Mouse (Mus musculus) MEL (cell line): Measurements from ENCODE around the gene Akt1s1. TPM values are rescaled to one million over a fixed set of nuclear protein-coding genes. Genes with fewer than 3 reads are reported as not detected.
A peak's percentile ranks its signal among the peaks of the same experiment; 100 is the strongest.

Experiments used
- DNase-seq: peaks from one replicate; pipeline ENCODE4 v3.0.0; 2011; ENCODE audit warnings: low read depth, low spot score
- H3K27ac ChIP-seq: 2 replicates; pipeline ENCODE4 v1.5.1; 2012; ENCODE audit warnings: low read depth, mild to moderate bottlenecking, control low read depth, low read length, moderate library complexity; ENCODE audit not compliant: control insufficient read depth
- H3K27me3 ChIP-seq, 2 experiments: fragments of 150-350 bp in 1 of 2; sonication (generic) in 1 of 2; 2 replicates each; pipeline ENCODE4 v1.6.1; 2012; ENCODE audit warnings: low read length in 2 of 2, mild to moderate bottlenecking in 2 of 2, improper control_type of control experiment in 1 of 2, moderate library complexity in 1 of 2; ENCODE audit not compliant: insufficient read depth in 2 of 2, control insufficient read depth in 1 of 2
- H3K36me3 ChIP-seq, 2 experiments: 2 replicates each; pipeline ENCODE4 v1.6.1; 2012 to 2014; ENCODE audit warnings: low read length in 2 of 2, improper control_type of control experiment in 1 of 2, inconsistent platforms in 1 of 2, mild to moderate bottlenecking in 1 of 2; ENCODE audit not compliant: insufficient read depth in 2 of 2, control insufficient read depth in 1 of 2
- H3K4me1 ChIP-seq, 2 experiments: fragments of 150-350 bp in 1 of 2; sonication (generic) in 1 of 2; 2 replicates each; pipeline ENCODE4 v1.6.1; 2012; ENCODE audit warnings: low read length in 2 of 2, improper control_type of control experiment in 1 of 2, mild to moderate bottlenecking in 1 of 2; ENCODE audit not compliant: insufficient read depth in 2 of 2, control insufficient read depth in 1 of 2
- H3K4me3 ChIP-seq, 2 experiments: fragments of 150-350 bp in 1 of 2; sonication (generic) in 1 of 2; 2 replicates each; pipeline ENCODE4 v1.5.1; 2012; ENCODE audit warnings: low read depth in 2 of 2, low read length in 2 of 2, mild to moderate bottlenecking in 2 of 2, moderate library complexity in 2 of 2, control low read depth in 1 of 2, improper control_type of control experiment in 1 of 2; ENCODE audit not compliant: control insufficient read depth in 1 of 2, insufficient read depth in 1 of 2
- H3K79me2 ChIP-seq: 2 replicates; pipeline ENCODE4 v1.6.1; 2012; ENCODE audit warnings: mild to moderate bottlenecking, low read length, moderate library complexity; ENCODE audit not compliant: control insufficient read depth, poor library complexity, insufficient read depth
- H3K9ac ChIP-seq: 2 replicates; pipeline ENCODE4 v1.6.1; 2012; ENCODE audit warnings: low read depth, mild to moderate bottlenecking, control low read depth, low read length, moderate library complexity; ENCODE audit not compliant: control insufficient read depth, poor library complexity, severe bottlenecking
- H3K9me3 ChIP-seq: fragments of 150-350 bp; sonication (generic); replicated peaks from 2 replicates; pipeline ENCODE4 v1.6.1; 2012; ENCODE audit warnings: mild to moderate bottlenecking, low read length, improper control_type of control experiment, moderate library complexity; ENCODE audit not compliant: insufficient read depth
- BHLHE40 ChIP-seq: IDR thresholded peaks from 2 replicates; pipeline ENCODE4 v1.6.1; 2012; ENCODE audit warnings: low read depth, mild to moderate bottlenecking, inconsistent platforms, low read length, improper control_type of control experiment, borderline replicate concordance
- CHD1 ChIP-seq: IDR thresholded peaks from 2 replicates; pipeline ENCODE4 v1.6.1; 2012; ENCODE audit warnings: low read depth, mild to moderate bottlenecking, inconsistent platforms, low read length, improper control_type of control experiment
- CHD2 ChIP-seq: IDR thresholded peaks from 2 replicates; pipeline ENCODE4 v1.6.1; 2011; ENCODE audit warnings: low read length, improper control_type of control experiment
- E2F4 ChIP-seq: IDR thresholded peaks from 2 replicates; pipeline ENCODE4 v1.6.1; 2011; ENCODE audit warnings: low read depth, low read length, improper control_type of control experiment, borderline replicate concordance
- EP300 ChIP-seq, 2 experiments: IDR thresholded peaks; 2 replicates each; pipeline ENCODE4 v1.6.1; 2011; ENCODE audit warnings: improper control_type of control experiment in 2 of 2, low read length in 2 of 2, low read depth in 1 of 2, mild to moderate bottlenecking in 1 of 2
- ETS1 ChIP-seq: IDR thresholded peaks from 2 replicates; pipeline ENCODE4 v1.6.1; 2012; ENCODE audit warnings: low read depth, mild to moderate bottlenecking, inconsistent platforms, low read length, improper control_type of control experiment, moderate library complexity
- GATA1 ChIP-seq: IDR thresholded peaks from 2 replicates; pipeline ENCODE4 v1.6.1; 2011; ENCODE audit warnings: low read depth, low read length, improper control_type of control experiment
- HCFC1 ChIP-seq: IDR thresholded peaks from 2 replicates; pipeline ENCODE4 v1.6.1; 2012; ENCODE audit warnings: low read depth, mild to moderate bottlenecking, inconsistent platforms, low read length, improper control_type of control experiment, moderate library complexity
- MAX ChIP-seq: IDR thresholded peaks from 2 replicates; pipeline ENCODE4 v1.6.1; 2011; ENCODE audit warnings: low read length, improper control_type of control experiment
- MAZ ChIP-seq: IDR thresholded peaks from 2 replicates; pipeline ENCODE4 v1.6.1; 2012; ENCODE audit warnings: low read depth, mild to moderate bottlenecking, inconsistent platforms, low read length, improper control_type of control experiment
- MXI1 ChIP-seq: IDR thresholded peaks from 2 replicates; pipeline ENCODE4 v1.6.1; 2011; ENCODE audit warnings: mild to moderate bottlenecking, low read depth, low read length, improper control_type of control experiment
- NRF1 ChIP-seq: IDR thresholded peaks from 2 replicates; pipeline ENCODE4 v1.6.1; 2014; ENCODE audit warnings: low read depth, mild to moderate bottlenecking, inconsistent platforms, low read length, improper control_type of control experiment, moderate library complexity; ENCODE audit not compliant: poor library complexity, insufficient read depth, severe bottlenecking
- POLR2AphosphoS2 ChIP-seq: IDR thresholded peaks from 2 replicates; pipeline ENCODE4 v1.6.1; 2011; ENCODE audit warnings: low read length, improper control_type of control experiment
- RAD21 ChIP-seq: IDR thresholded peaks from 2 replicates; pipeline ENCODE4 v1.6.1; 2011; ENCODE audit warnings: mild to moderate bottlenecking, low read depth, low read length, improper control_type of control experiment
- RCOR1 ChIP-seq: IDR thresholded peaks from 2 replicates; pipeline ENCODE4 v1.6.1; 2012; ENCODE audit warnings: low read depth, mild to moderate bottlenecking, inconsistent platforms, low read length, improper control_type of control experiment
- SIN3A ChIP-seq: IDR thresholded peaks from 2 replicates; pipeline ENCODE4 v1.6.1; 2012; ENCODE audit warnings: low read length, improper control_type of control experiment, inconsistent platforms
- SMC3 ChIP-seq: IDR thresholded peaks from 2 replicates; pipeline ENCODE4 v1.6.1; 2011; ENCODE audit warnings: low read depth, low read length, improper control_type of control experiment
- TBP ChIP-seq: IDR thresholded peaks from 2 replicates; pipeline ENCODE4 v1.8.0; 2011; ENCODE audit warnings: low read depth, low read length, improper control_type of control experiment
- UBTF ChIP-seq: IDR thresholded peaks from 2 replicates; pipeline ENCODE4 v1.6.1; 2012; ENCODE audit warnings: low read depth, mild to moderate bottlenecking, inconsistent platforms, low read length, improper control_type of control experiment, moderate library complexity, borderline replicate concordance; ENCODE audit not compliant: insufficient read depth
- USF2 ChIP-seq, 2 experiments: IDR thresholded peaks; 2 replicates each; pipeline ENCODE4 v1.6.1; 2011 to 2012; ENCODE audit warnings: improper control_type of control experiment in 2 of 2, low read length in 2 of 2, borderline replicate concordance in 1 of 2, inconsistent platforms in 1 of 2, low read depth in 1 of 2, mild to moderate bottlenecking in 1 of 2; ENCODE audit not compliant: insufficient read depth in 1 of 2
- ZC3H11A ChIP-seq: IDR thresholded peaks from 2 replicates; pipeline ENCODE4 v1.6.1; 2012; ENCODE audit warnings: low read depth, mild to moderate bottlenecking, inconsistent platforms, low read length, improper control_type of control experiment
- ZMIZ1 ChIP-seq: IDR thresholded peaks from 2 replicates; pipeline ENCODE4 v1.6.1; 2012; ENCODE audit warnings: low read depth, mild to moderate bottlenecking, inconsistent platforms, low read length, improper control_type of control experiment, moderate library complexity
- polyA plus RNA-seq, 2 experiments: library from polyadenylated mRNA; stranded (reverse) in 1 of 2; unstranded in 1 of 2; fragments of >175 nt in 1 of 2; fragments of >200 nt in 1 of 2; gene quantifications; 2 replicates each; pipeline versions ENCODE4 v1.2.1 to v1.2.4; 2012; ENCODE audit warnings: low replicate concordance in 2 of 2, low read depth in 1 of 2; ENCODE audit not compliant: insufficient read length in 2 of 2, insufficient read depth in 1 of 2, missing spikeins in 1 of 2
- total RNA-seq: library from RNA; depleted of rRNA; stranded (reverse); fragments of 300-350 nt; gene quantifications from 2 replicates; pipeline ENCODE4 v1.2.3, GENCODE M21; 2012

Gene Akt1s1
- total and polyA plus RNA-seq, 3 experiments: 37.3 to 71.8 TPM; not detected in 1

- TF ChIP-seq HCFC1 (no peak), EP300 (IDR thresholded peaks at IDR 0.05; ENCODE audit: low read depth in 1 of 2, low read length in 2 of 2) (no peak)
Measured at GRCm38 (mm10) chr7:44826771-44827170, 22.0 kb upstream of the Akt1s1 start (continued).

- H3K79me2 ChIP-seq: peaks cover 66% of the 10 kb centered on the region
- no peak overlapping the region for H3K4me3 ChIP-seq
- H3K27me3 ChIP-seq: no peaks in the 10 kb centered on the region
- no peak for DNase-seq
- peaks cover 3 to 6% of the 10 kb centered on the region in 2 experiments for H3K4me1 ChIP-seq
- no peak for TF ChIP-seq USF2 (IDR thresholded peaks at IDR 0.05; ENCODE audit: borderline replicate concordance in 1 of 2, insufficient read depth in 1 of 2, low read depth in 1 of 2, low read length in 2 of 2)
- no peak for TF ChIP-seq ZC3H11A
- TF ChIP-seq MAZ: no peak
- TF ChIP-seq CHD2: no peak
- TF ChIP-seq E2F4: no peak
- no peak for TF ChIP-seq SIN3A
- TF ChIP-seq NRF1: no peak
- TF ChIP-seq SMC3: no peak
- no peak for TF ChIP-seq MAX
- no peak for TF ChIP-seq CHD1
- no peak for TF ChIP-seq RAD21
- no peak for TF ChIP-seq MXI1
- TF ChIP-seq ZMIZ1: no peak
- no peak for TF ChIP-seq RCOR1
- TF ChIP-seq ETS1: no peak
- no peak for TF ChIP-seq BHLHE40
- TF ChIP-seq EP300 (IDR thresholded peaks at IDR 0.05; ENCODE audit: low read depth in 1 of 2, low read length in 2 of 2): no peak
- TF ChIP-seq UBTF: no peak
- H3K9me3 ChIP-seq: no peaks in the 10 kb centered on the region
- no peak overlapping the region for H3K9ac ChIP-seq
- no peak overlapping the region for H3K27ac ChIP-seq
- peaks cover 7 to 23% of the 10 kb centered on the region in 2 experiments for H3K36me3 ChIP-seq
Measured at GRCm38 (mm10) chr7:44828706-44829105, 20.1 kb upstream of the Akt1s1 start.

GRCm38 (mm10) chr7:44832763-44833162 is 16.0 kb upstream of the Akt1s1 start:
- Histone ChIP-seq H3K4me3 (no peak overlapping the region), H3K36me3 (peaks cover 0 to 3% of the 10 kb centered on the region in 2 experiments; a peak in 1 of 4 replicates), H3K4me1 (no peaks in the 10 kb centered on the region)

More at GRCm38 (mm10) chr7:44832763-44833162, 16.0 kb upstream of the Akt1s1 start:
- TF ChIP-seq GATA1: no peak
- TF ChIP-seq POLR2AphosphoS2: peak; percentile 70
- TF ChIP-seq ZMIZ1: no peak
- TF ChIP-seq NRF1: no peak
- TF ChIP-seq RAD21: no peak
- no peak for TF ChIP-seq TBP
- no peak overlapping the region for H3K27ac ChIP-seq
- peaks cover 25% of the 10 kb centered on the region for H3K79me2 ChIP-seq
- no peaks in the 10 kb centered on the region for H3K9me3 ChIP-seq
- H3K27me3 ChIP-seq: no peaks in the 10 kb centered on the region
- no peak overlapping the region for H3K9ac ChIP-seq
- DNase-seq: no peak
